Mouse (Mus musculus): ENCODE measurements around the gene Gorasp2. TPM values are rescaled to one million over a fixed set of nuclear protein-coding genes. Genes with fewer than 3 reads are reported as not detected.

Gorasp2 gene
- total RNA-seq, 2 experiments from 2014 or later = 106 to 111 TPM

DNA sequence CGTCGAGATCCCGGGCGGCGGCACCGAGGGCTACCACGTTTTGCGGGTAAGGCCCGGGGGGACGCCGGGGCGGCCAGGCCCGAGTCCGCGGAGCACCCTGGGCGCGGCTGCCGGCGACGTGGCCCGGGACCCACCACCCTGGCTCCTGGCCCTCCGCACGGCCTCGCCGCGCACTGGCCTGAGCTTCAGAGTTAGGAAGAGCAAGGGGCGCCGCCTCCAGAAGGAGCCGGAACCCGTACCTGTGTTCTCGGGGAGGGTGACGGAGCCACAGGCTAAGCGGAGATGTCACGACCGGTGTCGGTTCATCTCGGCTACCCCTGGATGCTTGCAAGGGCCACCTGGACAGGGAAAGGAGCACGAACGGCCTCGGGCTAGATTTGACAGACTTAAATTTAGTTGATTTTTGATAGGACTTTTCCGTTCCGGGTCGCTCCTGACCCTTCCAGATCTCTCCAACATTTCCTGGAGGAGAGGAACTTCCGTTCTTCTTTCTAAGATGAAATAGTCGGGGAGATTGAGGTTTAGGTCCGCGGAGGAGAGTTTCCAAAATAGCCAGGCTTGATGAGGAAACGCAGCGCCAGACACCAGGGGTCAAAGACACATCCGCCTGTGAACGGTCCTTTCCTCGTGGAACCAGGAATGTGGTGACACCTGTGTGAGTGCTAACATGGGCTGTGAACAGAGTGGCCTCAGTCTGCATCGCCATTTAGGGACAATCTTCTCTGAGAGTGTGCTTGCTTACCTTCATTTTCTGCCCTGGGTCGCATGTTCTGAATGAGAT, 529 bp downstream of the Gorasp2 start, which contains the start of gene Gm26558:
TSS of gene Gm26558 (minus strand) at position 394 of the 781 bp plus-strand sequence.
- peak; percentile 29 for DNase-seq

DNA sequence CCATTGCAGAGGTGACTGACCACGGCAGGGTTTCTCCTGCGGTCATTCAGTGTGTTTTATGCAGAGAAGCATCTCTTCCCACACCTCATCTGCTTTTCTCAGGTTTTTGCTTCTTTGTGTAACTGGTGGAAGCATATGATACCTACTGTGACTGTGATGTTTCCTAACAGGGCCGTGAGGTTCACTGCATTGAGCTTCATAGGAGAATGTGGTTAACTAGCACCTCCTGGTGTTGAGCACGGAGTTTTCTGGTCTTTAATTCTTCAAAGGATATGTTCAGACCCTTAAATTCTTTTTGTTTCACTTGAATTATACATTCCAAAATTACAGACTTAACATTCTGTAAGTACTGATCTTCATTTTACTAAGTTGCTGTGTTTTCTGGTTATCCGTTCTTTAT, 2.4 kb downstream of the Gorasp2 start:
- no peak for DNase-seq

DNA sequence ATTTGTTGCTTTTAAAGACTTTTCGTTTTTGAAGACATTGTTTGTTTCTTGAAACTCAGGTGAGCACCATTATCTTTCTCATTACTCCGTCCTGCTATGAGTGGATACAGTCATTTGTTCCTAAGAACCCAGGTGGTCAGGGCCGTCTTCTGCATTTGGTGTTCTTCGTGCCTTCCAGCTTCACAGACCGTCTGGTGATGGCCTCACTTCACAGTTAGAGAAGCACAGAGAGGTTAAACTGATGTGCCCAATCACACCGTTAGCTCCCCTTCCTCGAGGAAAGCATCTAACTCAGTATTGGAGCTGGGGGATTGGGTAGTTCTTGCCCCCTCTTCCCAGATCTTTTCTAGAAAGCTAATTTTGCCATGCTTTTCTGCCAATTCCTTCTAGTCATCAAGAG, 5.6 kb downstream of the Gorasp2 start:
- no peak for DNase-seq

DNA sequence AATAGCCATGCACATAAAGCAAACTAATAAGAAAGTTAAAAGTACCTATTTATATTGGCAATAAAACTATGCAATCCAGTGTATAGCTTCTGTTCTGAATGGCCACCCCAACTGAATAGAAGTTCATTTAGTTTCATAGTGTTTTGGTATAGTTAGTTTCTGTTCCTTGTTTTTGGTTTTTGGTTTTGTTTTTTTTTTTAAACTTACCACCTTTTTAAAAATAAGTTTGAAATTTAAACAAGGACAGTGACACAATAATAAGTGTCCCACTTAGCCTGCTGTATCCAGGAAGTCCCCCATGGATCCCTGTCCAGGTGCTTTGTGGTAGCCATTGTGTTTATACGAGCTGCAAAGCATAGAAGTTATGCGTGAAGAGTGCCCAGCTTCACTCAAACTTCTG, 7.9 kb downstream of the Gorasp2 start:
- no peak for DNase-seq

DNA sequence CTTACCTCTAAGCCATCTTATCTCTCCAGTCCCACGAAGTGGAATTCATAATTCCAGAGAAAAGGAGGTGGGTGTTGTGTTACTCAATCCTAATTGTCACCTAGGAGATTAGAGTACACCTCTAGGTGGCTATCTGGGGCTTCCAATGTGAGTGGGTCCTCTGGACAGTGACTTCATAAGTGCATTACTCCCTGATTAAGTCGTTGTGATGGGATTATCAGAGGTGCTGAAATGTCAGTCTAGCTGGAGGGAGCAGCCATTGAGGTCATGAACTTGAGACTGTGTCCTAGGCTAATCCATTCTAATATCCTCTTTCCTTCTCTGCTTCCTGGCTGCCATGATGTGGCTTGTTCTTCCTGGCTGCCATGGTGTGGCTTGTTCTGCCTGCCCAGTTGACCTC, 8.5 kb downstream of the Gorasp2 start:
- no peak for DNase-seq

DNA sequence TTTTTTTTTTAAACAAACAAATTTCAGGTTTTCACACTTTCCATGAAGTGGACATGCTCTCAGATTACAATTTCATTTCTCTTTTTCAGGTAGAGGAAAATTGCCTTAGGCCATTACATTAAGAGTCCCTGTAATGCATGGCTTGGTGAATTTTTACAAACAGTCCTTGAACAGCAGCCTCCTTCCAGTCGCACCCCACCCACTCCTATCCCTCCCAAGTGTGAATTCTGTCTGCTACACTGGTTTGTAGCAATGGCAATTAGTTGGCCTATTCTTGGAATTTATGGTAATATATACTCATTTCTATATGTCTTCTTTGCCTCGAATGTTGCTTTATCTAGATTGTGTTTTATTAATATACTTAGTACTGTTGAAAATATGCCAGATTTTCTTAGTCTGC, 11.1 kb downstream of the Gorasp2 start:
- DNase-seq = no peak

DNA sequence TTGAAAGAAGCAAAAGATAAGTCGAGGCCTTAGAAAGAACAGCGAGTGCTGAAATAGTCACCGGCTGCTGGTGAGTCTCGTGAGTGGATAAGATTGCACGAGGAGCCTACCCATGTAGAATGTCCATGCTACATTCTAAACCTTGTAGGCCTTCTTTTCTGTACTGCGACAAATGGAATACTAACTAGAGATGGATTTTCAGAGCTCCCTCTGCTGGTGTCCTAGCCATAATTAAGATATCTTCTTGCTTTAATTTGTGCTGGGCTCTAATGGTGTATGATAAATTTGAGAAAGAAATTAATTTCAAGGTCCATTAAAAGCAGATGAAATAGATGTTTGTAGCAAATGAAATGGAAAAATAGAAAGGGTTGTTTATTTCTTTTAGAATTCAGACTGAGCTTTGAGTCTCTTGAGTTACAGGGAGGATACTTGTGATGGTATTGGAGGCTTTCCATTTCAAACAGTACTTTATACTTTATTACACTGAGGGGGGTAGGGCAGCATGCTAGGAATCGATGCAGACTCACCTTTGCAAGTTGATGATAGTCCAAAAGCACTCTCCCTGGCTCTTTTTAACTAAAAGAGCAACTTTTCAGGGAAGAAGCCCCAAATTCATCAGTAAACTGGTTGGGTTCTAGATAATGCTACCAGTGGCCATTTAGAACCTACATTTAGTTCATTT, 12.2 kb downstream of the Gorasp2 start:
- no peak for DNase-seq

DNA sequence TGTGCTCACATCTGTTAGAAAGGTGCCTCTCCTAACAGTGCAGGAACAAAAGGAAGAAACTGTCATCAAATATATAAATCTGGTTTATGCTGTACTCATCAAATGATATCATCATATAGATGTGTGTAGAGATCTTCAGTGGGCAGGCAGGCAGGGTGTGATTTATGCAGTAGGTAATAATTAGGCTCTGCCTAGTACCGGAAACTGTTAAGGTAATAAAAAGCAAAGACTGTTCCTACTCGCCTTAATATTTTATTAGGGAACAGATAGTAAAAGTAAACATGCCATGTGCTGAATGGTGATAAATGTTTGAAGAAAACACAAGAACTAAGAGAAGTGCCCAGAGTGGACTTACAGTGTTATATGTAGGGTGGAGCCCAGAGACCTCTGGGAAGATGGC, 20.9 kb downstream of the Gorasp2 start:
- no peak for DNase-seq

DNA sequence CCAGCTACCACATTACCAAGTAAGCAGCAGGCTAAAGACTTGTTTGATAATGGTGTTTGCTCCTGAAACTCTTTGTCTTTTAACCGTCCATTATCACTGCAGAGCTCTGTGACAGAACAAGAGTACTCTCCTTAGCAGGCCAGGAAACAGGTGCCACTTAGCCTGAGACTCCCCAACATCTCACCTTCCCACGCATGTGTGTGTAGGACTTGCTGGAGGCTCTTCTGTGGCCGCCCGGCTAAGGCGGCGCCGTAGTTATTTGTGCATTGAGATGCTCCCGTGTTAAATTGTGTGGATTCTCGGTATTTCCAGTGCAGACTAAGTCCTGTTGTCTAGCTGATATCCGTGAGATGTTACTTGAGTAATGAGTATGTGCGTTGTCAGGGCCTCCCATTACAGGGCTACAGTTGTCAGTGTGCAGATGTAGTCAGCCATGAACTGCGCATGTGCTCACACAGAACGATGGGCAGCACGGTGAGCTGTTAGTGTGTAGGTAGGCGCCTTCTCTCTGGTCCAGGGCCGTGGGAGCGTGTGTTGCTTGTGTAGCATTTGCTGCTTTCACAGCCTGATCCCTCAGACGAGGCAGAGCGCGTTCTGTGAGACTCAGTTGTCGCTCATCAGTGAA, 27.2 kb downstream of the Gorasp2 start:
- no peak for DNase-seq

DNA sequence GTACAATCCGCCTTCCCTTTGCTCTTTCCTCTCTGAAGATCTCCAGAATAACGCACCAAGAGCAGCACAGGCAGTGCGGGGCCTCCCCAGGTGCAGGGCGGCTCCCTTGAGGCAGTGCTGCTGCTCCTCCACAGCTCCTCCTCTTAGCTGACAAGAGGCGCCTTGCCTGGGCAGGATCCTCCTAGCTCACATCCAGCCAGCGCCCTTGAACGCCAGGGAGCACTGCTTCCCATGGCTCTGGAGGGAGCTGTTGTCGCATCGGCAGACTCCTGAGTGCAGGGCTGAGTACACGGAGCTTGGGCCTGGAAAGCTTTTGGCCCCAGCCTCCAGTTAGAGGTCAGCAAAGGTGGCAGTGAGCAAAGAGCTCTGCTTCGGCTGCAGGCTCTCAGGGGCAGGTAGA, 28.8 kb downstream of the Gorasp2 start:
- no peak for DNase-seq

DNA sequence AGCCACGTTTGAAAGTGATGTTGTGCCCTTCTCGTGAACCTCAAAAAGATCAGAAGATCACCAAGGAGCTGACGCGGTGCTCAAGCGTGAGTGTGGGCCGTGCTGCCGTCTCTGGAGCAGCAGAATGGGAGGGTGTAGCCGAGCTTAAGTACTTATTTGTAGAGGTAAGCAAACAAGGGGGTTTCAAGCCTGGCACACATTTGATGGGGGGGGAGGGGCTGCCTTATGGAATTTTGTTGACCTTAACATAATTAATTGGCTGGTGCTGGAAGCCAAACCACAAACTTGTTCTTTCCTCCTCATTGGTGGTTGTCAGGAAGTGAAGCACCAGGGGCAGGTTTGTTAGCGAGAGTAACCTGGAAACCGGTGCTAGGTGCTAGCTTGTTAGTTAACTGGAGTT, 34.3 kb downstream of the Gorasp2 start:
- DNase-seq = no peak

DNA sequence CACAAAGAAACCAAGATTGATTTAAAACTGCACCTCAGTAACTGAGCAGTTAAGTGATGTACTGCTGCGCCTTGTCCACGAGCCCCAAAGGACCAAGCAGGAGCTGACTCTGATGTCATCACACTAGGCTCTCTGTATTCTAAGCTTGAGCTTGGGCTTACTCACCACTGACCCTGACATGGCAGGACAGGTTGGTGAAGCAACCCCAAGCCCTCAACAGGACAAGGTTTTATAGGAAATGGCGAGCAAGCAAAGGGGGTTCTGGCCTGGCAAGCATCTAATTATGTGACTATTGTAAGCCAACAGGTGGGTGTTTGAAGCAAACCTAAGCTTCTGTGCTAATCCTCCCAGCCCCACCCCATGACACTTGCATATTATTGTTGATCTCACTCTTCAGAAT, 39.5 kb downstream of the Gorasp2 start:
- DNase-seq = no peak

DNA sequence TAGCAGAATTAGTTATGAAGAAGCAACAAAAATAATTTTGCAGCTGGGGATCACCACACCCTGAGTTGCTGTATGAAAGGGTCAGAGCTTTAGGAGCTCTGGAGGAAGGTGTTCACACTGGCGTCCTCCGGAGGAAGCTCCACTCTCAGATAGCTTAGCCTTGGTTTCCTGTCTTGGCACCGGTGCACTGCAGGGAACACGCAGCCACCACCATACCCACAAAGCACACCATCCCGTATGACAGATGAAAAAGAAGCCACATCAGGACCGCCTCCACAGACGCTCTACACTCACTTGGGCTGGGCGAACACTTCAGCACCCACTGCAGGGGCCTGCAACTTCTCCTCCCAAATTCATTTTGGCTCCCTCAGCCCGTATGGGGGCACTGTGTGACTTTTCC, 40.2 kb downstream of the Gorasp2 start:
- no peak for DNase-seq

DNA sequence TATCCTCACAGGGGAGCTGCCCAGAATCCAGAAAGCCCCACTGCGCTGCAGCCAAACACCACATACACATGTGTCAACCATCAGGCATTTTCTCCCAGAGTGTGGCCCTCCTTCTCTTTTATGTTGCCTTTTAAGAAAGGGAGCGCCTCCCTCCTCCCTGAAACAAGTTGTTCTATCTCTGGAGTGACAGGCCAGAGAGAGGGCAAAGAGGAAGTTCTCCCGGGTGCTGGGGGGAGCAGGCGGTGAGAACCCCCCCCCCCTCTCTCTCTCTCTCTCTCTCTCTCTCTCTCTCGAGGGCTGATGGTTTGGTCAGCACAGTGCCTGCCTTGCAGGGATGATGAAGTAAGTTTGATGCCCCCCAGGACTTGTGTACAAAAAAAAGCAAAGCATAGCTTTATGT, 41.0 kb downstream of the Gorasp2 start:
- DNase-seq = no peak

DNA sequence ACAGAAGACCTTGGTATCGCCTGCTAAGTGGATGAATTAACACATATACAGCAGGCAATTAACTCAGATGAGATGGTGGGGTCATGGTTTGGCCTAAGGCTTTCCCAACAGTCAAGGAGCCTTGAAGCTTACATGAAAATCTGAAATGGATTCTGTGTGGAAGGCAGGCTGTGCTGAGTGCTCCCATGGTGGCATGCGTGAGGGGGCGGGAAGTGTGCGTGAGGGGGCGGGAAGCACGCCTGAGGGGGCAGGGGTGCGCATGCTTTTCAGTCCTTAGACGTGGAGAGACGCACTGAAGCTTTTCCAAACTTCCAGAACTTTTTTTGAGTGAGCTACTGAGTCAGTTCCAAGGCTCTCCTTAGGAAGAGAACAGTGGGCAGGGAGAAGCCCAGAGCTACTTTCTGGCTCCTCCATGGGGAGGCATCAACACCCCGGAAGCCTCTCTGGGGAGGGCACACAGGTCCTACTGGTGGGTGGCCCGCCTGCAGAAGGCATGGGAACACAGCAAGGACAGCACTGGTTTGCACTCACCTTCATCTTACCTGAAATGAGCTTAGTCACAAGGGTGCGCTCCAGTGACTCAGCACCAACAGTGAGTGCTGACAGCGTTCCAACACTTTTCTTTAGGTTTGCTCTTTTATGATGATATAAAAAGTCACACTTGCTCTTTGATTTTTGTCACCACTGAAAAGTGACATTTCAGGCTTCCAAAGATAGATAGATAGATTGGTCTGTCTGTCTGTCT, 47.8 kb downstream of the Gorasp2 start:
- no peak for DNase-seq

DNA sequence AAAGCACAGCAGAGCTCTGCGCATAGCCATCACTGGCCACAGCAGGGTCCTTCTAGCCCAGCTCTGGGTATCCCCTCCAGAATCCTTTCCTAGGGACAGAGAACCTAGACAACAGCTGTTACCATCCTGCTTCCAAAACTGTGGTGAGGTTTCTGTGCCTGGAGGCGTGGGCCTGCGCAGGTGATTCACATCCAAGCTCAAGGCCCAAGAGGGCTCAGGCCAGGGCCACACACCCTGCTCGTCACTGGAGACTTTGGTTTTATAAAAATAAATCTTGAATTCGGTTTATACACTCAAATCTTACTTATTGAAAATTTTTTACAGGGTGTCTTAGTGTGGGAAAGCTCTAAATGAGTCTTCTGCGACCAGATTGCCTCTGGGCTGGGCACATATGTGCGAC, 48.9 kb downstream of the Gorasp2 start:
- no peak for DNase-seq

DNA sequence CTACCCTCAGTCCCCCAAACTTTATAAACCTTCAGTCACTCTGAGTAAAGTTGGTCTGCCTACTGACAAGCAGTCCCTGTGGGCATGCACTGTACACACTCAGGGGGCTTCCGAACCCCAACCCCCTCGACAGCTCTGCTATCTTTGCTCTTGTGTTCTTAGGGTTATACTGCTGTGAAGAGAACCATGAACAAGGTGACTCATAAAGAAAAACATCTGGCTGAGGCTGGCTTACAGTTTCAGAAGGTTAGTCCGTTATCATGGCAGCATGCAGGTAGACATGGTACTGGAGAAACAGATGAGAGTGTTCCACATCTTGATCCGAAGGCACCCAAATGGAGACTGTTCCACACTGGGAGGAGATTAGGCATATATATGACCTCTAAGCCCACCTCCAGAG, 49.5 kb downstream of the Gorasp2 start:
- no peak for DNase-seq

DNA sequence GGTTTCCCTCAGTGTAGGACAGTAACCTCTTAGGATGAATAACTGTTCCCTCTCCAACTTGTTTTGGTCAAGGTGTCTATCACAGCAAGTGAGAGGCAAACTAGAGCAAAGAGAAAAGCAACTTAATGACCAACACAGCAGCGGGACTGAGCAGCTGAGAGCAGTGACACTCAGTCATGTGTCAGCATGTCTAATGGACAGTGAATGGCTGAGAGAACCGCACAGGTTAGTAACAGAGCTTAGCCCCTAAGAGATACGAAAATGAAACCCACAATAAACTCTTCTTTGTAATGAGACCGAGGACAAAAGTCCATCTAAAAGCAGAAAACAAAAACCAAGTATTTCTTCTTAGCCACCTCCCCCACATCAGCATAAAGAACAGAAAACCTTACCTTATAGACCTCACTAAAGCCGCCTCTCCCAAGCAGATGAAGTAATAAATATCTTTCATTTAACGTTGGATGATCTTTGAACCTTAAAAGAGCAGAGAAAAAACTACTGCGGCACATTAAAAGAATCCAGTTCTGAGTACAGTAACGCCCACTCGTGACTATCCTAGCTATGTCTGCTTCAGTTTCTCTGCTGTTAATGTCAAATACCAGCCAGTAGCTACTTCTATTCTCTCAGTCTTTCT, 62.4 kb downstream of the Gorasp2 start:
- DNase-seq = no peak

DNA sequence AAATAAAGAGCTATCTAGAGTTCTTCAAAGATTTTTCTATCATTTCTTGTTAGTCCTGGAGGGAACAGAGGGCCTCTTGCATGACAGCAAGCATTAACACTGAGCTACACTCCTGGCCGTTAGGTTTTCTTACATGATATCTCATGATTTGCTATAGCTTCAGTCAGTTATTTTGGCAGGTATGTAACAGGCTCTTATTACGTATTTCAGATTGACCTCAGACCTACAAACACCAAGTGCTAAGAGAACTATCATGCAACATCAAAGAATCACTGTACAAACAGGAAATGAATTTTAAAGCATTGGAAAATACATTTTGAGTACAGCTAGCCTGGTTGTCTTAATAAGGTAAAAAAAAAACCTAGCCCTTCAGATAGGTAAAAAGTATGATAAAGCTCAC, 65.7 kb downstream of the Gorasp2 start:
- DNase-seq = no peak

DNA sequence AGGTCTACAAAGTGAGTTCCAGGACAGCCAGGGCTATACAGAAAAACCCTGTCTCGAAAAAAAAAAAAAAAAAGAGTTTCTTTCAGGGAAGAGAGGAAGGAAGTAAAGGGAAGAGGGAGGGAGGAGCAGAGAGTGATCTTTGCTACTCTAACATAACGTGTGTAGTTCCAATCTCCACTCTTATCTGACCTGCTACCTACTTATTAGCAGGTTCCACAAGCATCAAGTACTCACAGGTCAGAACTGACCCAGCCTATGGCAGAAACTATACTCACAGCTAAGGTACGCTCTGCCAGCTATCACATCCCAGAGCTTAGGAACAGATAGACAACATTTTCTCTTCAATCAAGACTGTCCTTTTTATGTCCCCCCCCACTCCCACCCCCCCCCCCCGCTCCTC, 74.2 kb downstream of the Gorasp2 start:
- no peak for DNase-seq

DNA sequence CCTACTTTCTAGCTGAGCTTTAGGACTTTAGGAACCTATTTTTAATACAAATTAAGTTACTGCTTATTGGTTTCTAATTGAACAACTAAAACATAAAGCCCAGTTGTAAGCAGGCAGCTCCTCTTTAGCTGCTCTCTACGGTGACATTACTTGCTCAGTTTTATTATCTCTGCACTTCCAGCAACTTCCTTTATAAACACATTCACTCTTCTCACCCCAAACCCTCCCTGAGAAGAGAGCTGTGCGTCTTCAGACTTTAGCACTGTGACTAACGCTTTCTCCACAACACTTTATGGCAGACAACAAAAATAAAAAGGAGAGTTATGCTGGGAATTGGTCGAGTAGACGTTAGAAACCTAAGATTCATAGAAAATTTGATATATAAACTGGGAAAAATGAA, 74.6 kb downstream of the Gorasp2 start:
- DNase-seq = no peak

DNA sequence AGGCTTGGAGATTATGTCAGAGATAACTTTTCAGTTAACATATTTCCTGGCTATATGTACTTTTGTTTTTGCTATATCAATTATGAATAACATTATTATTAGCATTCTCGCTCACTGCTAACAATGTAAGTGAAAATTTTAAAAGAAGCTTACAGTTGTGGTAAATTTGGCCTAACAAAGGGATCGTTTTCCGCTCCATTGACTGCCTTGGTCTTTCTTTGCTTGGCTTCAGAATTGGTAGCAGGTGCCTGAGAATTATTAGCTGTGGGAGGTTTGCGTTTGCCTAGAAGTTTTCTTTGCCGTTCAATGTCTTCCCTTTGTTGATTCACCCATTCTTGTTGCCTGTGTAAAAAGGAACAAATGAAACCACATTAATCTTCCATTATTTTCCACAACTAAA, 80.5 kb downstream of the Gorasp2 start:
- DNase-seq = no peak

DNA sequence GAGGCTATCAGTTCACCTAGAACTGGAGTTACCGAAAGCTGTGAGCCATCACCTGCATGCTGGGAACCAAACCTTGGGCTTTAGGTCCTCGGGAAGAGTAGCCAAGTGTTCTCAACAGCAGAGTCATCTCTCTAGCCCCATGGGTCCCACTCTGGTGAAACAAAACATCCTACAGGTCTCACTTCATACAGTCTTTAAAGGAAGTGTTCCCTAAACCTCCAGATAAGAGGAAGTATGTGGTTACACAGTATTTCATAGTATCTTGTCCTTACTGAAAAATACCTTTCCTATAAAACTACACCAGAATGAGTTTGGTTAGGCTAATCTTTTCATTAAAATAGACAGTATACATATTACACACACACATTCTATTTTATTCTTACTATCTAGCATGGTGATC, 81.2 kb downstream of the Gorasp2 start:
- no peak for DNase-seq

Data from heart, postnatal 4 days (tissue).